Mouse (Mus musculus): ENCODE results near the gene Abr. TPM values are rescaled to one million over a fixed set of nuclear protein-coding genes. Genes with fewer than 3 reads are reported as not detected.

Abr gene
- polyA plus RNA-seq (2014; fragmentation: Illumina TruSeq; extraction: RNeasy Lipid Tissue Mini Kit (QIAGEN cat#74804); ENCODE audit: insufficient read depth, low read depth, low replicate concordance) = 15.2 TPM

GRCm38 (mm10) chr11:76622152-76622565 is at the start of gene Abr:
Gene Abr (minus strand): TSS chr11:76622314.

GRCm38 (mm10) chr11:76406702-76407583 is 215.2 kb downstream of the Abr start, which contains the start of gene Timm22:
Gene Timm22 (plus strand): TSS chr11:76406952.

GRCm38 (mm10) chr11:76398798-76399586 is 223.1 kb downstream of the Abr start, which contains the start of gene Nxn:
Gene Nxn (minus strand): TSS chr11:76399140.

Other genes starting within 250 kb of the Abr start
- gene Nxn, start 223.2 kb downstream of the Abr start, polyA plus RNA-seq (2014; fragmentation: Illumina TruSeq; extraction: RNeasy Lipid Tissue Mini Kit (QIAGEN cat#74804); ENCODE audit: insufficient read depth, low read depth, low replicate concordance) = 15.2 TPM
- gene Timm22, start 215.4 kb downstream of the Abr start, polyA plus RNA-seq (2014; fragmentation: Illumina TruSeq; extraction: RNeasy Lipid Tissue Mini Kit (QIAGEN cat#74804); ENCODE audit: insufficient read depth, low read depth, low replicate concordance) = 25.8 TPM
- gene Bhlha9, start 50.2 kb upstream of the Abr start, polyA plus RNA-seq (2014; fragmentation: Illumina TruSeq; extraction: RNeasy Lipid Tissue Mini Kit (QIAGEN cat#74804); ENCODE audit: insufficient read depth, low read depth, low replicate concordance) = not detected
- gene Trarg1, start 57.5 kb upstream of the Abr start, polyA plus RNA-seq (2014; fragmentation: Illumina TruSeq; extraction: RNeasy Lipid Tissue Mini Kit (QIAGEN cat#74804); ENCODE audit: insufficient read depth, low read depth, low replicate concordance) = 6.4 TPM
- 12.2 TPM for gene Gosr1, start 141.3 kb upstream of the Abr start, polyA plus RNA-seq (2014; fragmentation: Illumina TruSeq; extraction: RNeasy Lipid Tissue Mini Kit (QIAGEN cat#74804); ENCODE audit: insufficient read depth, low read depth, low replicate concordance)
- gene Cpd, start 224.7 kb upstream of the Abr start, polyA plus RNA-seq (2014; fragmentation: Illumina TruSeq; extraction: RNeasy Lipid Tissue Mini Kit (QIAGEN cat#74804); ENCODE audit: insufficient read depth, low read depth, low replicate concordance) = 22.7 TPM

Data from lung, adult 10 weeks (tissue).